Mouse (Mus musculus) stomach, embryonic 16.5 days (tissue): ENCODE measurements around the gene Tesc. TPM values are rescaled to one million over a fixed set of nuclear protein-coding genes. Genes with fewer than 3 reads are reported as not detected.

Experiments
- ATAC-seq: fragments of 200-750 bp; cut with Nextera tagmentation; 2 replicates; pipeline ENCODE4 v1.8.0; 2017; ENCODE audit warnings: moderate number of reproducible peaks, moderate TSS enrichment; ENCODE audit not compliant: insufficient read depth, low FRiP score
- H3K27ac ChIP-seq: fragments of 300-500 bp; sonication (generic); 2 replicates; pipeline ENCODE4 v1.5.1; 2014; ENCODE audit warnings: low read length
- H3K27me3 ChIP-seq: fragments of 300-500 bp; sonication (generic); 2 replicates; pipeline ENCODE4 v1.6.1; 2014; ENCODE audit warnings: low read length, control low read depth, mixed read lengths; ENCODE audit not compliant: control insufficient read depth, insufficient read depth
- H3K36me3 ChIP-seq: fragments of 300-500 bp; sonication (generic); 2 replicates; pipeline ENCODE4 v1.6.1; 2014; ENCODE audit warnings: low read length; ENCODE audit not compliant: control insufficient read depth, insufficient read depth
- H3K4me1 ChIP-seq: fragments of 300-500 bp; sonication (generic); 2 replicates; pipeline ENCODE4 v1.6.1; 2014; ENCODE audit warnings: low read length, control low read depth, mixed read lengths; ENCODE audit not compliant: control insufficient read depth, insufficient read depth
- H3K4me2 ChIP-seq: fragments of 300-500 bp; sonication (generic); 2 replicates; pipeline ENCODE4 v1.6.1; 2014; ENCODE audit warnings: low read depth, low read length, mixed read lengths
- H3K4me3 ChIP-seq: fragments of 300-500 bp; sonication (generic); replicated peaks from 2 replicates; pipeline ENCODE4 v1.5.1; 2014; ENCODE audit warnings: mild to moderate bottlenecking, low read length
- H3K9ac ChIP-seq: fragments of 300-500 bp; sonication (generic); 2 replicates; pipeline ENCODE4 v1.6.1; 2014; ENCODE audit warnings: low read length
- H3K9me3 ChIP-seq: fragments of 300-500 bp; sonication (generic); replicated peaks from 2 replicates; pipeline ENCODE4 v1.6.1; 2016; ENCODE audit warnings: low read length, control low read depth; ENCODE audit not compliant: control insufficient read depth
- WGBS: fragments of 180-500 bp; shearing (Covaris S2); extraction: QIAGEN DNeasy Blood & Tissue Kit; methylation state at CpG from one replicate; pipeline ENCODE4 v1.1.7; 2014; 5-methylcytosine and 5-hydroxymethylcytosine counted together
- polyA plus RNA-seq: library from polyadenylated mRNA; unstranded; fragments of >200 nt; fragmentation: Nextera tagmentation; extraction: Ambion mirVana; gene quantifications from 2 replicates; pipeline ENCODE4 v1.2.1, GENCODE M21; 2015

Tesc gene
- 26.1 and 27.4 TPM in 2 replicates for polyA plus RNA-seq

GRCm38 (mm10) chr5:118027698-118028190 lies at the start of gene Tesc:
Tesc (plus strand) TSS chr5:118027743.
- peak within 1 kb of the TSS; percentile 73 for H3K9ac ChIP-seq
- WGBS, result under 1% methylated on average over 56 of the region's 63 CpGs
- H3K9me3 ChIP-seq, result no peaks in the 10 kb centered on the region
- peaks cover 31% of the 10 kb centered on the region for H3K4me1 ChIP-seq
- no peaks in the 10 kb centered on the region for H3K36me3 ChIP-seq
- no peak for ATAC-seq
- H3K4me3 ChIP-seq, result peak within 1 kb of the TSS; percentile 69
- H3K4me2 ChIP-seq, result peak within 1 kb of the TSS; percentile 100
- H3K27ac ChIP-seq, result no peak within 1 kb of the TSS
- peaks cover 35% of the 10 kb centered on the region for H3K27me3 ChIP-seq

- Histone ChIP-seq H3K27me3 (no peaks in the 10 kb centered on the region), H3K36me3 (0 out of 2 replicates have a peak, but pooled peaks cover 3% of the 10 kb centered on the region), H3K4me3 (peak overlapping the region; percentile 95), H3K27ac (peak overlapping the region; percentile 43; the same call in 1 of the 2 replicates), H3K4me2 (peak overlapping the region; percentile 62), H3K9ac (peak overlapping the region; percentile 90), H3K9me3 (no peaks in the 10 kb centered on the region), H3K4me1 (peaks cover 23% of the 10 kb centered on the region)
- no peak for ATAC-seq
- 51% methylated on average over 17 of the region's 17 CpGs for WGBS
Measured at GRCm38 (mm10) chr5:117978159-117978697, 49.3 kb upstream of the Tesc start.

DNA sequence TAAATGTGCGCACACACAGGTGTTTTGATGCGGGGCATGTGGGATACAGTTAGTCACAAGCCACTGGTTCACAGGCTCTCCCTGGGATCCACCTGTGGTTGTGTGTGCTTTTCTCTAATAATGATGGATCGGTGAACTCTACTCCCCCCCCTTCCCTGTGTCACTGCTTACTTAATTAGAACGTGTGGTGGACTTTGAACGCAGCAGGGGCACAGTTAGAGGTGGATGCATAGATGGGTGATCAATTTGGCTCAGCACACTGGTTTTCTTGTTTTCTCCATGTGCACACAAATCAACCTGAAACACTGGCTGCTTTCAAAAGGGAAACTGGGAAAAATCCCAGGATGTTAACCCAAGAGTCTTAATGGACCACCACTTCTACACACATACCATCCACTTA lies 48.5 kb upstream of the Tesc start:
- H3K9me3 ChIP-seq, result no peaks in the 10 kb centered on the region
- 0 out of 2 replicates have a peak, but pooled peaks cover 3% of the 10 kb centered on the region for H3K36me3 ChIP-seq
- no peaks in the 10 kb centered on the region for H3K27me3 ChIP-seq
- peaks cover 23% of the 10 kb centered on the region for H3K4me1 ChIP-seq
- WGBS, result 73% methylated on average over 5 of the region's 5 CpGs
- H3K4me2 ChIP-seq, result no peak overlapping the region
- no peak overlapping the region for H3K9ac ChIP-seq
- no peak overlapping the region for H3K27ac ChIP-seq
- no peak overlapping the region for H3K4me3 ChIP-seq
- ATAC-seq, result no peak

DNA sequence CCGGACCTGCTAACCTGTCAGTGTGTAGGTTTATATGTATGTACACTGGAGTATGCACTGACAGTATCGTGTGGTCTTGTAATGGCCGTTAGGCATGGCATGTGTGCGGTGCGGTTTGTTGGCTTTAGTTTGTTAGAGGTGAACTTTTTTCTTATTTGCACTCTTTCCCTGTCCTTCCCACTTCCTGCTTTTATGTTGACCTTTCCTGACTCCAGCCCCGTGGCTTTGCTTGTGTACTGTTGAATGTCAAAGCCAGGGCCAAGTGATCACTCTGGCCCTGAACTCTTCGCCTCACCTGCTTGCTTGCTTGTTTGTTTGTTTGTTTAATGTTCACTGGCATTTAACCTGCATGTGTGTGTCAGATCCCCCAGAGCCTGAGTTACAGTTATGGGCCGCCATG lies 46.6 kb upstream of the Tesc start:
- 0 out of 2 replicates have a peak, but pooled peaks cover 3% of the 10 kb centered on the region for H3K36me3 ChIP-seq
- no peaks in the 10 kb centered on the region for H3K9me3 ChIP-seq
- no peaks in the 10 kb centered on the region for H3K27me3 ChIP-seq
- ATAC-seq, result no peak
- 65% methylated on average over 8 of the region's 8 CpGs for WGBS
- H3K9ac ChIP-seq, result no peak overlapping the region
- no peak overlapping the region for H3K4me2 ChIP-seq
- H3K27ac ChIP-seq, result no peak overlapping the region
- H3K4me3 ChIP-seq, result no peak overlapping the region
- peaks cover 23% of the 10 kb centered on the region for H3K4me1 ChIP-seq

DNA sequence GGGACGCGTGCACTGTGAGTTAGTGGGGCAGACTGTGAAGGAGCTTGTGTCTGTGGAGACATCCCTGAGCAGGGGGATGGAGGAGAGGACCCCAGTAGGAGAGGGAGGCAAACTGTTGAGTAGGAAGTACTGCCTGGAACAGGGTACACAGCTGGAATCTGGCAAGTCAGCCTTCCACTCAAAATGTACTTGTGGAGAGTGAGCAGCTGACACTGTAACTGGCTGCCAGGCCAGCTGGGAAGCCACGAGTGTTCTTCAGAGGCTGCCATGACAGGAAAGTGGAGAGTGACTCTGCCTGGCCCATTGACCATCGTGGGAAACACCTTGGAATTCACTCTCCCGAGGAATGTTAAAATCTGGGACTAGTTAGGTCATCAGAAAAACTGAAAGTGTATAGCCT lies 45.6 kb upstream of the Tesc start:
- Histone ChIP-seq H3K4me2 (no peak overlapping the region), H3K9me3 (no peaks in the 10 kb centered on the region), H3K9ac (no peak overlapping the region), H3K4me1 (peaks cover 23% of the 10 kb centered on the region), H3K27me3 (no peaks in the 10 kb centered on the region), H3K27ac (no peak overlapping the region), H3K36me3 (peaks cover 9% of the 10 kb centered on the region), H3K4me3 (no peak overlapping the region)
- ATAC-seq, result no peak
- 75% methylated on average over 5 of the region's 5 CpGs for WGBS

DNA sequence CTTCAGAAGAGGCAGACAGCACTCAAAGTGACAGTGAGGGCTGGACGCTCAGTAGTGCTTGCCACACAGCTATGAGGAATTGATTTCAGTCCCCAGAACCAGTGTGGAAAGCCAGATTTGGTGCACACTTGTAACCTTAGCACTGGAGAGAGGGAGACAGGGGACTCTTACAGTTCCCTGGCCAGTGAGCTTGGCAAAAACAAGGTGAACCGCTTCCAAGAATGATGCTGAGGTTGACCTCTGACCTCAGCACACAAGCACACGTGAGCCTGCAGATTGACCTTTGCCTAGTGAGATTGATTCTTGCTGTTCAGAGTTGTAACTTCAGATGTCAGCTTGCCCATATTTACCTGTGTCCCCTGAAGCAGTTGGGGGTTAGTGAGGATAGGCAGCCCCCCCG lies 41.2 kb upstream of the Tesc start:
- no peak overlapping the region for H3K4me2 ChIP-seq
- H3K4me3 ChIP-seq, result no peak overlapping the region
- no peak overlapping the region for H3K9ac ChIP-seq
- no peaks in the 10 kb centered on the region for H3K4me1 ChIP-seq
- no peaks in the 10 kb centered on the region for H3K9me3 ChIP-seq
- no peaks in the 10 kb centered on the region for H3K27me3 ChIP-seq
- no peak for ATAC-seq
- H3K36me3 ChIP-seq, result peaks cover 21% of the 10 kb centered on the region
- 57% methylated on average over 4 of the region's 4 CpGs for WGBS
- no peak overlapping the region for H3K27ac ChIP-seq

DNA sequence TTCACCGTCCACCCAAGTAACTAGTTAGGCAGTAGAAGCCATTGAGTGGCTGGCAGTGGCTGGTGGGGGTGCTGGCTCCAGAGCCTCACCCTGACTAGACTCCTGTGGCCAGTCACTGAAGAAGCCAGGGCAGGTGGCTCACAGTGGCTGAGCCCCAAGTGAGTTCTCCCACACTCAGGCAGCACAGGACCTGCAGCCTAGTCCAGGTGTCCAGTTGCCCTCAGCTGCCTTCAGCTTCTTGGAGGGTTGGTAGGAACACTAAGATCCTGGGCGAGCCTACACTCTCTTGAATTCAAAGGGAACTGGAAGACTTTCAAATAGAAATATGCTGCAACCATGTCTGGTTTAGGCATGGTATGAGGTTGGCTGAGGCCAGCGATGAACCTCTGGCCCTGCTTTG lies 39.7 kb upstream of the Tesc start:
- no peaks in the 10 kb centered on the region for H3K9me3 ChIP-seq
- 82% methylated on average over 3 of the region's 3 CpGs for WGBS
- H3K36me3 ChIP-seq, result peaks cover 29% of the 10 kb centered on the region
- H3K4me1 ChIP-seq, result no peaks in the 10 kb centered on the region
- no peak overlapping the region for H3K27ac ChIP-seq
- H3K4me2 ChIP-seq, result no peak overlapping the region
- H3K27me3 ChIP-seq, result no peaks in the 10 kb centered on the region
- H3K9ac ChIP-seq, result no peak overlapping the region
- ATAC-seq, result no peak
- no peak overlapping the region for H3K4me3 ChIP-seq

- Histone ChIP-seq H3K36me3 (peaks cover 30% of the 10 kb centered on the region), H3K4me3 (no peak overlapping the region), H3K9me3 (no peaks in the 10 kb centered on the region)
Measured at GRCm38 (mm10) chr5:117988367-117988766, 39.2 kb upstream of the Tesc start.

GRCm38 (mm10) chr5:117989773-117990172 lies 37.8 kb upstream of the Tesc start:
- Histone ChIP-seq H3K9me3 (no peaks in the 10 kb centered on the region), H3K4me2 (no peak overlapping the region), H3K27ac (no peak overlapping the region), H3K27me3 (no peaks in the 10 kb centered on the region), H3K4me3 (no peak overlapping the region), H3K36me3 (peaks cover 30% of the 10 kb centered on the region), H3K9ac (no peak overlapping the region), H3K4me1 (no peaks in the 10 kb centered on the region)
- no peak for ATAC-seq
- 84% methylated on average over 6 of the region's 6 CpGs for WGBS

More at GRCm38 (mm10) chr5:117988367-117988766, 39.2 kb upstream of the Tesc start:
- no peak overlapping the region for H3K9ac ChIP-seq
- no peak overlapping the region for H3K4me2 ChIP-seq
- no peaks in the 10 kb centered on the region for H3K27me3 ChIP-seq
- H3K4me1 ChIP-seq, result no peaks in the 10 kb centered on the region
- H3K27ac ChIP-seq, result no peak overlapping the region
- ATAC-seq, result no peak
- 71% methylated on average over 9 of the region's 9 CpGs for WGBS
